Mouse (Mus musculus): ENCODE measurements at regions not wholly inside any gene's neighbourhood (a gene's known extent, or its start where the extent isn't known, plus 50 kb on each side); places are given as distances from the start of the nearest gene placed in this dataset.
A peak's percentile ranks its signal among the peaks of the same experiment; 100 is the strongest.

DNA sequence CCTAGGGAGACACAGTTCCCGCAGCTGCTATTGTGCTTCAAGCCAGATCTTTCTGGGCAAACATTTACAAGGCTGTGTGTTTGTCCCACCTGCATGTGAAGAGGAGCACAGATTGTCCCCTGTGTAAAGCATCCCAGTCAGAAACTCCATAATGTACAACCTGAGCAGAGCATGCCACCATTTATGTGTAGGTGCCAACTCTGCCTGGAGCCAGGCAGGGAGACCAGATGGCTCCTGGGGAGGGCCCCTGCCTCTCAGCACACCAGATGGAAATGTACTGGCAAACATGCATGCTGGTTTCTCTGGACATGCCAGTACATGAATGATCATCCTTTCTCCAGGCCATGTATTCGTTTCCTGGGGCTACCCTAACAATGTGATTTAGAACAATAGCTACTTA lies 98.6 kb upstream of the Foxp3 start:
- DNase-seq (ENCODE audit: low read depth, low spot score): no peak

DNA sequence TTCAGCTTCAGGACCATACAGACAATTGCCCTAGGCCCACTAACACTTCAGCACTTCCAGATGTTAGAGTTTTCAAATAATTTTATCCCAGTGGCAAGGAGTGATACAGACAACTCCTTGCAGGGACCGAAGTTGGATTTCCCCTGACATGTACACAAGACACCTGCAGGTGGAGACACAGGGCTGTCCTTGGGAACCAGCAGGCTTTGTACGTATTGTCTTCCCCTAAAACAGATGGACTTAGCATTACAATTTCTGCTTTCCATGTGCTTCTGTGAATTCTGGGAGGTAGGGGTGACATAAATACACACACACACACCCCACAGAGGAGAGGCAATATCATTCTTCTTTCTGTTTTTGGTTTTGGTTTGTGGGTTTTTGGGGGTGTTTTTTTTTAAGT lies 98.2 kb upstream of the Usp27x start:
- peak; percentile 55 for DNase-seq (ENCODE audit: low read depth, low spot score)

DNA sequence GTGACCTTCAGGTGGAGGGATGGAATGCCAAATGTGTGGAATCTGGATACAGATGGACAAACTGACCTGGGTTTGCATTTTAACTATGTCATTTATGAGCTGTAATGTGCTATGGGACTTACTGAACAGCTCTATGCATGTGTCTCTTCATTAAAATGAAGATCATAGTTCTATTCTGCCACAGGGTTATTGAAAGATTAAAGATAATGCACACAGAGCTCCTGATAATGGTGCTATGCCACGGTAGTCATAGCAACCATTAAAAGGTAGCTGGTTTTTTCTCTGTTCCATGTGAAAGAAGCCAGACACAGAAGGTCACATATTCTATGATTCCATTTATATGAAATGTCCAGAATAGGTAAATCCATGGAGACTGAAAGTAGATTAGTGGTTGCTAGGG lies 94.2 kb upstream of the Usp27x start:
- DNase-seq (ENCODE audit: low read depth, low spot score): no peak

DNA sequence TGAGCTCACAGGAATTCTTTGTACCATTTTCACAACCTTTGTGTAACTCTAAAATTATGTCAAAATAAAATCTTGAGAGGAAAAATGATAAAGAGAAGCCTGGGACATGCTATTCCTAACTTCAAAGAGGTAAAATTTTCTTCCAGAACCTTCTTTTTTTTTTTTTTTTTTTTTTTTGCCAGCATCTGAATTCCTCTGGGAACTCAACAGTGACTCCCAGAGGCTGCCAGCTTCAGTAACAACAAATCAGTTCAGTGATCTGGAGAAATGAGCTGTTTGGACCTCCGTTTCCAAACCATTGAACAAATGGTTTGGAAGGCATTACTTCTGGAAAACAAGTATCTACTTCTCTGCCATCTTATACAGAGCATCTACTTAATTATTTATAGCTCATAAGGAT lies 92.4 kb upstream of the Usp27x start:
- peak; percentile 1 for DNase-seq (ENCODE audit: low read depth, low spot score)

DNA sequence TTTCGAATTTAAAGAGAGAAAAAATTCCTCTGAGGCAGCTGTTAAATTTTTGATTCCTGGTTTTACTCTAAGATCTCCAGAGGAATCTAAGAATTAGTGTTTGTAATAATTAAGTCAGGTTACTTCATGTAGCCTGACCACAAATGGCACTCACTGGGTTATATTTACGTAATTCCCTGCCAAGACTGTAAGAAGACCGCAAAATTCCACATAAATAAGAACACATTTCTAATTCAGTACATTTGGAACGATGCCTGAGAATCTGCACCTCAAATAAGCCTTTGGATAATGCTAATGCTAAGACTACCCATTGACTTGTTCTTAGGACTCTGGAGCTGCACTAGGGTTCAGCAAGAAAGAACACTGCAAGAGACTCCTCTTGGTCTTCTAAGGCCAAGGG lies 81.2 kb upstream of the Usp27x start:
- DNase-seq (ENCODE audit: low read depth, low spot score): no peak

DNA sequence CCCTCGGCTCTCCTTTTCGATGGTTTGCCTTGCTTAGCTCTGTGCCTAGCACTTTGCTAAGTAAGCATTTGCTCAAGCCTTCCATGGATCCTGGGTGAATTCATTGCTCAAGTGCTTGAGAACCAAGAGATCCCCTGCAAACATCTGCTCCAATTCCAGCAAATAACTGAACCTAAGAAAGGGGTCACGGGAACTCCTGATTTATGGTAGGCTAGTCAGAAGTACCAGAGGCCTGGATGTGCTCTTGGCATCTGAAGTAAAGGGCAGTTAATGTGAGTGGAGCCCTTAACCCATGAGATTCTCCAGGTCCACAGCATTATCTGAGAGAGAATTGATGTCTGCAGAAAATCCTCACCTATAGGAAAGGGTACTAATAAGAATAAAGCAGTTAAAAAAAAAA lies 69.4 kb upstream of the Usp27x start:
- no peak for DNase-seq (ENCODE audit: low read depth, low spot score)

DNA sequence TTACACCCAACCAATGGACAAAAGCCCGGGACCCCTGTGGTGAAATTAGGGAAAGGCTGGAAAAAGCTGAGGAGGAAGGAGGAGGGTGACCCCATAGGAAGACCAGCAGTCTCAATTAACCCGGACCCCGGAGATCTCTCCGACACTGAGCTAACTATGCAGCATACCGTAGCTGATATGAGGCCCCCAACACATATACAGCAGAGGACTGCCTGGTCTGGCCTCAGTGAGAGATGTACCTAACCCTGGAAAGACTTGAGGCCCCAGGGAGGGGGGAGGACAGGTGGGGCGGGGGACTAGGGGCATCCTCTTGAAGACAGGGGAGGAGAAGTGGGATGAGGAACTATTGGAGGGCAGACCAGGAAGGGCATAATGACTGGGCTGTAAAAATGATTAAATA lies 69.0 kb upstream of the Usp27x start:
- DNase-seq (ENCODE audit: low read depth, low spot score): no peak

DNA sequence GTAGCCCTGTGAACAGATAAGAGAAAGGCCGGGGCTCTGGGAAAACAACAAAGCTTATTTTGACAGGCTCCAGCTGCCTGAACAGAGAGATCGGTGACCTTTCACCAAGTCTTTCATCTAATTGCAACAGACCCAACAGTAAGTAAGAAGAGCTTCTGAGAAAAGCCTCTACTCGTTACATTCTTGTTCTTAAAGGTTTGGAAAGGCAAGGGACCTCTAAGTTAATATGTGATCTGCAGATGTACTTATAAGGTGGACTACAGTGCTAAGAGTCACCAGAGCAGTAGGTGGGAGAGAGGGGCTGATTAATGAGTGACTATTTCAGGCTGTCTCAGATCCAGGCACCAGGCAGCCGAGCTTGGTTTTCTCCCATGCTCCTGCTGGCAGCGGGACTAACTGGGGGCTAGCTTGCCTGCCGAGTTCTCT lies 68.4 kb upstream of the Usp27x start:
- no peak for DNase-seq (ENCODE audit: low read depth, low spot score)

DNA sequence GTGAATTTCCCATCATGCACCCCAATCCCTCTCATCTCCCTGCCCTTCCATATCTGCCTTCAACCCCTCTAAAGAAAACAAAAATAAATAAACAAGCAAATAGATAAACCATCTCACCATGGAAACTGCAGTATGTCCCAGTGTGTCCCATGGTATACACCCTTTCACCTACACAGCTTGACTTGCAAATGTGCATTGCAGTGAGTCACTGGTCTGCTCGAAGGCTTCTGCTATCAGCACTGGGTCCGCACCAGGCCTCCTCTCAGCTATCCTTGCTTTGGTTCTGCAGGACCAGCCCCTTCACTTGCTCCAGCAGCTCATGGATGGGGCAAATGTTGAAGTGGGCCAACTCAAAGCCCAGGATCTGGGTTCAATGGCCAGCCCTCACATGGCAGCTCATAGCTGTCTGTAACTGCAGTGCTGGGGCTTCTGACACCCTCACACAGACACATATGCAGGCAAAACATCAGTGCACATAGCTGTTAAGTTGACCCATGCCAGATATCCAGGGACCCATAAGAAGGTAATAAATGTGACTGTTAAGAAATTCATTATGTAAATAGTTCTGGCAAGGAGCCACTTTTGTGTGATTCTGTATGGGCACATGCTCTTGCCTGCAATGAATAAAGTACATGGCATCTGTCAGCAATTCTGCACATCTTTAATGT lies 59.9 kb upstream of the Usp27x start:
- DNase-seq (ENCODE audit: low read depth, low spot score): no peak

DNA sequence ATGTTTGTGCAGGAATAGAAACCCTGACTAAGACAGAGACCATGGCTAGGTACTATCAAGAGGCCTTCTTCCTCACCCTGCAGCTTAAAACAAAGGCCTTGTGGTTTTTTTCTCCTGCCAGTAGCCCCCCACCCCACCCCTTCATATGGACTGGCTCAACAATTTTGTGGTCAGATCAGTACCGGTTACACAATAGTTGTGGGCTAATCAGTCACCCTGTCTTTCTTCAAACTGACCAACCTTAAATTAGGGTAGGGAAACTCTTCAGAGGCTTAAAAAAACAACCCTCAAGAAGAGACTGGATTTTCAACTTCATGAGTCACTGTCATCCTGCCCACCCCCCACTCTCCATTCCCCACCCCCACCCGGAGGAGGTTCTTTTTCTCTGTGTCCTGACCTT lies 58.6 kb upstream of the Usp27x start:
- DNase-seq (ENCODE audit: low read depth, low spot score): no peak

DNA sequence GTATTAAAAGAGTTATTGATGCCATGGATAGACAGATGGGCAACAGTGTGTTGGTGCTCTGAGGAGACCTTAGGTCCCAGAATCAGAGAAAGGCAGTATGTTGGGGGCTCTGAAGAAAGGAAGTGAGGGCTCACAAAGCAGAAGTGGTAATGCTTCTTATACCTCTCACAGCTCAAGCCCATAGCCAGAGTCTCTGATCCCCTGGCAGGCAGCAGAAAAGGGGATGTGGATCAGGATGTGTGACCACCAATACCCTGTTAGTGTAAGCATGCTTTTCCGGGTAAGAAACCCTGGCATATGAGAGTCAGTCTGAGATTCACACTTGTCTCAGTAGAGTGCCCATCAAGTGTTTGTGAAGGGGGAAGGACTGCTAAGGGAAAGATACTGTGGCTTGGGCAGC lies 54.8 kb upstream of the Usp27x start:
- DNase-seq (ENCODE audit: low read depth, low spot score): no peak

DNA sequence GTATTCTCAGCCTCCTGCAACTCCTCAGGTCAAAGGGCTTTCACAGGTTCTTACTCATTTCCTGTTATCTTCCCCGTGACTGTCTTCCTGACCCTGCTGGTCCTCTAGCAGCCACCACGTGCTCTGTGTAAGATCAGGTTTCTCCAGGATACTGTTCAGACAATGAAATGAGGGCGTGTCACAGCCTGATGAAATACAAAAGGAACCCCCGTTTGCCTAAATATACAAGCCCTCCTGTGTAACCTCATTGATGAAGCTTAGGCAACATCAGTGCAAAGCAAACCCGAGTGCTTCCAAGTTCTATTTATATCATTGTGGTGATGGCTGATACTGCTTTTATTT lies 53.9 kb upstream of the Usp27x start:
- DNase-seq (ENCODE audit: low read depth, low spot score): peak; percentile 83

DNA sequence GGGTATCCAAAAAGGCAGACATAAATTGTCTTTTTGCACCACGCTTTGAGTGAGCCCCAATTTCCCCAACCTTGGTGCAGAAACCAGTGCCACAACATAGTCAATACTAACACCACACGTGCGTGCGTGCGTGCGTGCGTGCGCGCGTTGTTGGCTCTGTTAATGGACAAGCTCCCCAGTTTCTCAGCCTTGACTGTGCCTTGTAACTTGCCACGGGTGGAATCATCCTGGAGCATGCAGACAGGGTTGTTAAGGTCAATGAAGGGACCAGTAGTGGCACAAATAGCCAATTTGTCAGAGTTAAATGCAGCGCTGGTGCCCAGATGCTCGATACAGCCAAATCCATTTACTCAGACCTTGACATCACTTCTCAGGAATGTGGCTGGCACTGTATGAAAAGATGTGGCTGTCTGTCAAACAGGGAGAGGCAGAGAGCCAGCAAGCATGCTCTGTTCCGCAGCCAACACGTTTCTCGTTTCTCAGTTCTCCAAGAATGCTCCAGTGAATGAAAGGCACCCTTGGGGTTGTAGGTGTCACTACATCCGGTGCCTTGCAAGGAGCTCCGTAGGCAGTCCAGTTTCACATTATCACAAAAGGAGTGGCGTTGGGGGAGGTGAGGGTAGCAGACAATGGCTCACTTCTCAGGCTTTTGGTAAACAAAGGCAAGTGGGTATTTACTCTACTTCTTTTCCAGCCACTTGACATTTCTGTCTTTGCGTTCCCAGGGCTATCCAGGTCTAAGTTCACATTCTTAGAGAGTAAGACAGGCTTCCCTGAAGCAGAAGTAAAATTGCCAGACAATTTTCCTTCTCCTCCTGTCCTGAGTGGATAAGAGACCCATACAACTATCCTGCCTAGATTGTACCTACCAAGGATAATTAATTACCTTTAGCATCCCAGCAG lies 53.2 kb upstream of the Usp27x start:
- DNase-seq (ENCODE audit: low read depth, low spot score): peak; percentile 83

All from ZHBTc4 (cell line).